Mouse (Mus musculus) liver, embryonic 13.5 days (tissue): ENCODE results near the gene 1700022I11Rik. TPM values are rescaled to one million over a fixed set of nuclear protein-coding genes. Genes with fewer than 3 reads are reported as not detected.
A peak's percentile ranks its signal among the peaks of the same experiment; 100 is the strongest.

ENCODE experiments used
- ATAC-seq: fragments of 200-750 bp; cut with Nextera tagmentation; 2 replicates; pipeline ENCODE4 v1.8.0; 2017; ENCODE audit warnings: low read depth, mild to moderate bottlenecking, moderate number of reproducible peaks, moderate library complexity
- DNase-seq: peaks from one replicate; pipeline ENCODE4 v3.0.0; 2022
- H3K27ac ChIP-seq: fragments of 300-500 bp; sonication (generic); 2 replicates; pipeline ENCODE4 v1.5.1; 2015; ENCODE audit warnings: moderate library complexity, mild to moderate bottlenecking, inconsistent platforms
- H3K27me3 ChIP-seq: fragments of 300-500 bp; sonication (generic); 2 replicates; pipeline ENCODE4 v1.6.1; 2015; ENCODE audit warnings: mild to moderate bottlenecking, inconsistent platforms
- H3K36me3 ChIP-seq: fragments of 300-500 bp; sonication (generic); 2 replicates; pipeline ENCODE4 v1.6.1; 2015; ENCODE audit warnings: mild to moderate bottlenecking, inconsistent platforms
- H3K4me1 ChIP-seq: fragments of 300-500 bp; sonication (generic); replicated peaks from 2 replicates; pipeline ENCODE4 v1.6.1; 2015; ENCODE audit warnings: inconsistent platforms
- H3K4me2 ChIP-seq: fragments of 300-500 bp; sonication (generic); 2 replicates; pipeline ENCODE4 v1.6.1; 2015; ENCODE audit warnings: inconsistent platforms, mild to moderate bottlenecking, moderate library complexity
- H3K4me3 ChIP-seq: fragments of 300-500 bp; sonication (generic); replicated peaks from 2 replicates; pipeline ENCODE4 v1.5.1; 2015; ENCODE audit warnings: mild to moderate bottlenecking, inconsistent platforms
- H3K9ac ChIP-seq: fragments of 300-500 bp; sonication (generic); 2 replicates; pipeline ENCODE4 v1.6.1; 2015; ENCODE audit warnings: mild to moderate bottlenecking, inconsistent platforms
- H3K9me3 ChIP-seq: fragments of 300-500 bp; sonication (generic); replicated peaks from 2 replicates; pipeline ENCODE4 v1.6.1; 2016; ENCODE audit warnings: inconsistent platforms
- WGBS: fragments of 180-500 bp; shearing (Covaris S2); methylation state at CpG from one replicate; pipeline ENCODE4 v1.1.7; 2015; ENCODE audit not compliant: insufficient replicate concordance; 5-methylcytosine and 5-hydroxymethylcytosine counted together
- polyA plus RNA-seq: library from polyadenylated mRNA; unstranded; fragments of >200 nt; fragmentation: Nextera tagmentation; extraction: Ambion mirVana; gene quantifications from 2 replicates; pipeline ENCODE4 v1.2.1, GENCODE M21; 2015

The 1700022I11Rik gene
- polyA plus RNA-seq, 1 experiment from 2014 or later: 0.13 TPM

- Histone ChIP-seq H3K9ac (peak within 1 kb of the TSS; percentile 79), H3K4me3 (peak within 1 kb of the TSS; percentile 68), H3K27me3 (no peaks in the 10 kb centered on the region), H3K27ac (peak within 1 kb of the TSS; percentile 90), H3K36me3 (peaks cover 78% of the 10 kb centered on the region), H3K4me2 (peak within 1 kb of the TSS; percentile 89), H3K4me1 (peaks cover 45% of the 10 kb centered on the region), H3K9me3 (no peaks in the 10 kb centered on the region)
- ATAC-seq: peak; percentile 92
- DNase-seq: peak; percentile 87
- WGBS: 6% methylated on average over 42 of the region's 42 CpGs
Observed at GRCm38 (mm10) chr4:43025084-43025960, 55.9 kb downstream of the 1700022I11Rik start, which contains the start of gene Pigo. TSS of gene Pigo (minus strand) at chr4:43025819.

- Histone ChIP-seq H3K4me1 (peaks cover 43% of the 10 kb centered on the region), H3K4me2 (peak overlapping the region; percentile 76), H3K9me3 (no peaks in the 10 kb centered on the region), H3K27ac (0 out of 2 replicates have a peak overlapping the region, but pooled peaks have one; percentile 23), H3K9ac (peak overlapping the region; percentile 96), H3K27me3 (no peaks in the 10 kb centered on the region), H3K36me3 (peaks cover 52% of the 10 kb centered on the region), H3K4me3 (peak overlapping the region; percentile 86; the same call in 1 of the 2 replicates)
- DNase-seq: no peak
- WGBS: 75% methylated on average over 7 of the region's 7 CpGs
- ATAC-seq: no peak
Observed at GRCm38 (mm10) chr4:43029121-43029520, 59.7 kb downstream of the 1700022I11Rik start.

GRCm38 (mm10) chr4:43029749-43030148, 60.3 kb downstream of the 1700022I11Rik start:
- Histone ChIP-seq H3K36me3 (peaks cover 57% of the 10 kb centered on the region), H3K27ac (peak overlapping the region; percentile 23), H3K9ac (peak overlapping the region; percentile 96), H3K9me3 (no peaks in the 10 kb centered on the region), H3K27me3 (no peaks in the 10 kb centered on the region), H3K4me3 (peak overlapping the region; percentile 86), H3K4me1 (peaks cover 37% of the 10 kb centered on the region), H3K4me2 (peak overlapping the region; percentile 76)
- ATAC-seq: no peak
- DNase-seq: no peak
- 90% methylated on average over 9 of the region's 9 CpGs for WGBS

- Histone ChIP-seq H3K4me1 (peaks cover 34% of the 10 kb centered on the region), H3K9ac (peak overlapping the region; percentile 96), H3K27me3 (no peaks in the 10 kb centered on the region), H3K9me3 (no peaks in the 10 kb centered on the region), H3K4me2 (peak overlapping the region; percentile 76), H3K4me3 (peak overlapping the region; percentile 86), H3K27ac (peak overlapping the region; percentile 88), H3K36me3 (peaks cover 63% of the 10 kb centered on the region)
- peak; percentile 4; the same call in 1 of the 2 replicates for ATAC-seq
- 49% methylated on average over 9 of the region's 9 CpGs for WGBS
- DNase-seq: no peak
Observed at GRCm38 (mm10) chr4:43030352-43030751, 60.9 kb downstream of the 1700022I11Rik start.

- no peak for DNase-seq
- Histone ChIP-seq H3K9me3 (no peaks in the 10 kb centered on the region), H3K4me2 (peak overlapping the region; percentile 76), H3K27ac (peak overlapping the region; percentile 88), H3K27me3 (no peaks in the 10 kb centered on the region), H3K36me3 (peaks cover 67% of the 10 kb centered on the region), H3K9ac (peak overlapping the region; percentile 96), H3K4me1 (peaks cover 38% of the 10 kb centered on the region), H3K4me3 (peak overlapping the region; percentile 86)
- peak; percentile 72 for ATAC-seq
- under 1% methylated on average over 28 of the region's 28 CpGs for WGBS
Observed at GRCm38 (mm10) chr4:43030780-43031230, 61.4 kb downstream of the 1700022I11Rik start.

GRCm38 (mm10) chr4:43031237-43031995, 62.0 kb downstream of the 1700022I11Rik start, which contains the start of gene Stoml2:
TSS of gene Stoml2 (minus strand) at chr4:43031710.
- Histone ChIP-seq H3K9ac (peak within 1 kb of the TSS; percentile 96), H3K9me3 (no peaks in the 10 kb centered on the region), H3K27me3 (no peaks in the 10 kb centered on the region), H3K36me3 (peaks cover 71% of the 10 kb centered on the region), H3K4me2 (peak within 1 kb of the TSS; percentile 76), H3K27ac (peak within 1 kb of the TSS; percentile 88), H3K4me1 (peaks cover 39% of the 10 kb centered on the region), H3K4me3 (peak within 1 kb of the TSS; percentile 86)
- ATAC-seq (peak; percentile 95), DNase-seq (peak; percentile 88)
- 2% methylated on average over 38 of the region's 38 CpGs for WGBS

GRCm38 (mm10) chr4:43032501-43032900, 63.1 kb downstream of the 1700022I11Rik start:
- no peaks in the 10 kb centered on the region for H3K27me3 ChIP-seq
- no peaks in the 10 kb centered on the region for H3K9me3 ChIP-seq
- ATAC-seq (no peak), DNase-seq (no peak)
- peak overlapping the region; percentile 15 for H3K27ac ChIP-seq
- H3K4me1 ChIP-seq: peaks cover 50% of the 10 kb centered on the region
- no peak overlapping the region for H3K9ac ChIP-seq
- H3K36me3 ChIP-seq: peaks cover 66% of the 10 kb centered on the region
- 76% methylated on average over 1 of the region's 1 CpGs for WGBS
- H3K4me2 ChIP-seq: no peak overlapping the region
- no peak overlapping the region for H3K4me3 ChIP-seq

Other genes with a start within 250 kb of the 1700022I11Rik start
- gene 4930578G10Rik, start 234.1 kb upstream of the 1700022I11Rik start, polyA plus RNA-seq: not detected in 2 replicates
- not detected in 2 replicates for gene Ccl19, start 213.0 kb upstream of the 1700022I11Rik start, polyA plus RNA-seq
- gene Ccl21a, start 195.6 kb upstream of the 1700022I11Rik start, polyA plus RNA-seq: 0.96 TPM in 1 of 2 replicates, not detected in the other
- 0.12 and 0.15 TPM in 2 replicates for gene Fam205a1, start 115.7 kb upstream of the 1700022I11Rik start, polyA plus RNA-seq
- gene Gm12394, start 112.8 kb upstream of the 1700022I11Rik start, polyA plus RNA-seq: 0.07 and 0.08 TPM in 2 replicates
- gene Fam205c, start 95.4 kb upstream of the 1700022I11Rik start, polyA plus RNA-seq: 0.28 and 0.48 TPM in 2 replicates
- gene Phf24, start 52.9 kb upstream of the 1700022I11Rik start, polyA plus RNA-seq: 0.13 and 0.40 TPM in 2 replicates
- 0.75 and 0.76 TPM in 2 replicates for gene Dnajb5, start 19.8 kb upstream of the 1700022I11Rik start, polyA plus RNA-seq
- 273 and 314 TPM in 2 replicates for gene Vcp, start 30.9 kb downstream of the 1700022I11Rik start, polyA plus RNA-seq
- 10.3 and 11.8 TPM in 2 replicates for gene Fancg, start 40.9 kb downstream of the 1700022I11Rik start, polyA plus RNA-seq
- 12.6 and 13.9 TPM in 2 replicates for gene Pigo, start 56.2 kb downstream of the 1700022I11Rik start, polyA plus RNA-seq
- gene Stoml2, start 62.1 kb downstream of the 1700022I11Rik start, polyA plus RNA-seq: 270 and 280 TPM in 2 replicates
- 28.4 and 30.0 TPM in 2 replicates for gene Fam214b, start 76.6 kb downstream of the 1700022I11Rik start, polyA plus RNA-seq
- gene Unc13b, start 89.3 kb downstream of the 1700022I11Rik start, polyA plus RNA-seq: 0.30 and 0.37 TPM in 2 replicates